Mouse (Mus musculus) ES-Bruce4 (cell line): ENCODE measurements at regions not wholly inside any gene's neighbourhood (a gene's known extent, or its start where the extent isn't known, plus 50 kb on each side); places are given as distances from the start of the nearest gene placed in this dataset.

Source experiments
- H3K27ac ChIP-seq: 2 replicates; pipeline ENCODE4 v1.5.1; 2012; ENCODE audit warnings: low read length, inconsistent platforms; ENCODE audit not compliant: insufficient read depth
- H3K27me3 ChIP-seq: 2 replicates; pipeline ENCODE4 v1.6.1; 2012; ENCODE audit warnings: mild to moderate bottlenecking, low read length, inconsistent platforms; ENCODE audit not compliant: control insufficient read depth, poor library complexity, insufficient read depth, severe bottlenecking
- H3K36me3 ChIP-seq: 2 replicates; pipeline ENCODE4 v1.6.1; 2012; ENCODE audit warnings: inconsistent platforms, mild to moderate bottlenecking, low read length, moderate library complexity; ENCODE audit not compliant: control insufficient read depth, poor library complexity, insufficient read depth, severe bottlenecking
- H3K4me1 ChIP-seq: one replicate; pipeline ENCODE4 v1.8.1; 2011; ENCODE audit warnings: low read length; ENCODE audit not compliant: control insufficient read depth, insufficient read depth
- H3K4me3 ChIP-seq: 2 replicates; pipeline ENCODE4 v1.5.1; 2011; ENCODE audit warnings: low read depth, mild to moderate bottlenecking, low read length
- H3K9ac ChIP-seq: 2 replicates; pipeline ENCODE4 v1.6.1; 2012; ENCODE audit warnings: low read depth, mild to moderate bottlenecking, inconsistent platforms; ENCODE audit not compliant: poor library complexity, severe bottlenecking
- H3K9me3 ChIP-seq: replicated peaks from 2 replicates; pipeline ENCODE4 v1.6.1; 2012; ENCODE audit warnings: mild to moderate bottlenecking, low read length, inconsistent platforms; ENCODE audit not compliant: control insufficient read depth, poor library complexity, insufficient read depth, severe bottlenecking
- CTCF ChIP-seq: IDR thresholded peaks from one replicate; pipeline ENCODE4 v1.8.1; 2011; ENCODE audit warnings: low read depth, low read length
- EP300 ChIP-seq: IDR thresholded peaks from 2 replicates; pipeline ENCODE4 v1.6.1; 2011; ENCODE audit warnings: low read depth, low read length; ENCODE audit not compliant: insufficient read depth
- POLR2A ChIP-seq: IDR thresholded peaks from one replicate; pipeline ENCODE4 v1.8.1; 2011; ENCODE audit warnings: low read length; ENCODE audit not compliant: insufficient read depth

- no peak for TF ChIP-seq CTCF
- TF ChIP-seq POLR2A, result no peak
- TF ChIP-seq EP300, result no peak
- H3K27ac ChIP-seq, result no peak overlapping the region
- H3K27me3 ChIP-seq, result no peaks in the 10 kb centered on the region
- H3K4me1 ChIP-seq, result no peaks in the 10 kb centered on the region
- H3K9me3 ChIP-seq, result no peaks in the 10 kb centered on the region
- H3K9ac ChIP-seq, result no peak overlapping the region
- H3K36me3 ChIP-seq, result no peaks in the 10 kb centered on the region
- H3K4me3 ChIP-seq, result no peak overlapping the region
Observed at GRCm38 (mm10) chr6:50775637-50776036, 121.4 kb upstream of the Npvf start.

DNA sequence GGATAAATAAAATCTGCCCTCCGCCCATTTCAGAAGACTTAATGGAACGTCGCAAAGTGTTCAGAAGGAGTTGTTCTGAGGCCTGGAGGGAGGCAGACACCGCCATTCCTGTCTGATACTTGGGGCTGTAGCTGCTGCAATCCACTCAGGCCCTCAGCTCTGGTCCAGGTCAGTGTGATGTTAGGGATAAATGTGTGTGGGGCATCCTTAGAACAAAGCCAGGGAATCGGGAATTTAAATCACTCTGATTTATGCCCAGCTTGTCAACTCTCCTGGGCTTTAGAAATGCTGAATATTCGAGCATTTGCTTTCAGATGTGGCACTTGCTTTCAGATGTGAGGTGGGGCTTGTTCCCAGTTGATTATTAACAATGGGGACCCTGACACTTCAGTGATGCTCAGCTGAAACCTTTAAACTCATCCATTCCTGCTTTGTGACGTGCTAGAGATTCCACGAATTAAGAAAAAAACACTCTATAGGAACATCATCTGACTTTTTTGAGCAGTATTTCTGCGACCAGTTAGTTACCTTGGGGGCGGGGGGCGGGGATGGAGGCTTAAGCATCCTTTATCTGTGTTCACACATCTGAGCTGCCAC, 122.1 kb upstream of the Npvf start:
- no peak overlapping the region for H3K27ac ChIP-seq
- no peaks in the 10 kb centered on the region for H3K36me3 ChIP-seq
- H3K27me3 ChIP-seq, result no peaks in the 10 kb centered on the region
- no peak for TF ChIP-seq POLR2A
- TF ChIP-seq EP300, result no peak
- no peak for TF ChIP-seq CTCF
- H3K9ac ChIP-seq, result no peak overlapping the region
- no peaks in the 10 kb centered on the region for H3K4me1 ChIP-seq
- no peaks in the 10 kb centered on the region for H3K9me3 ChIP-seq
- no peak overlapping the region for H3K4me3 ChIP-seq

DNA sequence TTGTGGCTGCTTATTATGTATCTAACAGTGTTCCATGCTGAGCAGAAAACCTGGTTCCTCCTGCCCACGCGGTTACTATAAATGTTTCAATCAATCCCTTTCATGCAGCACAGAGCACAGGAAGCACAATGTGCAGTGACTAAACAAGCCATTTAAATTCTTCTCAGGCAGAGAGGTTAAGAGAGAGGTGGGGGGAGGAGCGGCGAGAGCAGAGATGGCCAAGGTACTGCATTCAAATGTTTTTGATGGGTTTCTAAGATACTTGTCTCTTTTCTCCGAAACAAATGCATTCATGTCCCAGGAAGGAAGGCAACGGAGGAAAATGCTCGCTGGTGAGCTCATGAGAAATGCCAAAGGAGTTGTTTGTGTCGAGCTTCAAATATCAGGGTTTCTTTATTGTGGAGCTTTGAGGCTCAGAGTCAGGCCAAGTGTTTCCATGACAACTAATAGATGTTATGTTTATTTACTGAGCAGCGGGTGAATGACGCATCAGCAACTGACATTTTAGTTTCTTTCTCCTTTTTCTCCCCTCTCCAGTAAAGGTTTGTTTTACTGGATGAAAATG, 122.8 kb upstream of the Npvf start:
- Histone ChIP-seq H3K27ac (no peak overlapping the region), H3K9me3 (no peaks in the 10 kb centered on the region), H3K27me3 (no peaks in the 10 kb centered on the region), H3K4me1 (no peaks in the 10 kb centered on the region), H3K9ac (no peak overlapping the region), H3K36me3 (no peaks in the 10 kb centered on the region), H3K4me3 (no peak overlapping the region)
- no peak for TF ChIP-seq EP300

DNA sequence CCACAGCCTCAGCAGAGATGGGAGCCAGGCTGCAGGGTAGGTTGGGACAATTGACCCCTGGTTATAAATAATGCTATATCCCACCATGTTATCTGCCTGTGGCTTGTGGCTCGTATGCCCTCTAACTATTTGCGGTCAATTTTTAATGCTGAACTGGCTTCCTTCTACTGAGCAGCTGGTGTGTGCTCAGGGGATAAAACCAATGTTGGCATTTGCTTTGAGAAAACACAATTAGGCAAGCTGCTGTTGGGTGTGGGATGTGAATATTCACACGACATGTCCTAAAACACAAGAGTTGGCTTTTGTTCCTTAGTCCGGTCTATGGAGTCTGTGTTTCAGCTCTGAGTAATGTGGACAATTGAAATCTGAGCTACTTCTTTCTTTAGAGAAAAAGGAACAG, 123.6 kb upstream of the Npvf start:
- H3K9ac ChIP-seq, result no peak overlapping the region
- H3K4me1 ChIP-seq, result no peaks in the 10 kb centered on the region
- no peaks in the 10 kb centered on the region for H3K36me3 ChIP-seq
- H3K27me3 ChIP-seq, result no peaks in the 10 kb centered on the region
- no peaks in the 10 kb centered on the region for H3K9me3 ChIP-seq
- H3K4me3 ChIP-seq, result no peak overlapping the region
- no peak for TF ChIP-seq POLR2A
- no peak for TF ChIP-seq CTCF
- TF ChIP-seq EP300, result no peak
- no peak overlapping the region for H3K27ac ChIP-seq

GRCm38 (mm10) chr6:50780677-50781076, 126.4 kb upstream of the Npvf start:
- no peak overlapping the region for H3K4me3 ChIP-seq
- H3K4me1 ChIP-seq, result no peaks in the 10 kb centered on the region
- TF ChIP-seq CTCF (no peak), POLR2A (no peak), EP300 (no peak)
- no peaks in the 10 kb centered on the region for H3K27me3 ChIP-seq
- no peak overlapping the region for H3K9ac ChIP-seq
- no peaks in the 10 kb centered on the region for H3K9me3 ChIP-seq
- no peaks in the 10 kb centered on the region for H3K36me3 ChIP-seq
- H3K27ac ChIP-seq, result no peak overlapping the region

DNA sequence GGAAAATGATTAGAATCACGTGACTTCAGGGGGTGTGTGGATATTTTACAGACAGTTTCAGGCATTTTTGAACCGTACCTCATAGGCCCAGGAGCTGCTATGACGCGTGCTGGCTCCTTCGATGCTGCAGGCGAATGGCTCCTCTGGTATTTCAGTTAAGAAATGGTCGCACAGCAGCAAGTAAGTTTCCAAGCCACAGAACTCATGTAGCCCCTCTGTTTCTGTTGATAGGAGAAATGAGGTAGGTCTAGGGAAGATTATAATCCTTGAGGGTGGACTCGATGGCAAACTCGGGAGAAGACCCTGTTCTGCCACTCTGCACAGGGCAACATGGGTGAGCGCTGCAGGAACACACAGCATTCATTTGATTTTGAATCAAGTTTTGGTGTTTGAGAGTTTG, 127.0 kb upstream of the Npvf start:
- no peak overlapping the region for H3K27ac ChIP-seq
- TF ChIP-seq EP300 (no peak), CTCF (no peak), POLR2A (no peak)
- no peak overlapping the region for H3K4me3 ChIP-seq
- H3K4me1 ChIP-seq, result no peaks in the 10 kb centered on the region
- no peaks in the 10 kb centered on the region for H3K27me3 ChIP-seq
- H3K9ac ChIP-seq, result no peak overlapping the region
- no peaks in the 10 kb centered on the region for H3K36me3 ChIP-seq
- no peaks in the 10 kb centered on the region for H3K9me3 ChIP-seq
